Mouse (Mus musculus) v-Abl transformed pro-B cells (cell line): ENCODE results near the gene Cited2.

Experiments used
- in situ Hi-C, 2 experiments: fragments of 400-800 bp; cut with MboI; formaldehyde crosslinking; loops; one replicate each; pipeline ENCODE4 v1.15.1; 2025; ENCODE audit not compliant: unreplicated experiment in 2 of 2

The Cited2 gene

DNA sequence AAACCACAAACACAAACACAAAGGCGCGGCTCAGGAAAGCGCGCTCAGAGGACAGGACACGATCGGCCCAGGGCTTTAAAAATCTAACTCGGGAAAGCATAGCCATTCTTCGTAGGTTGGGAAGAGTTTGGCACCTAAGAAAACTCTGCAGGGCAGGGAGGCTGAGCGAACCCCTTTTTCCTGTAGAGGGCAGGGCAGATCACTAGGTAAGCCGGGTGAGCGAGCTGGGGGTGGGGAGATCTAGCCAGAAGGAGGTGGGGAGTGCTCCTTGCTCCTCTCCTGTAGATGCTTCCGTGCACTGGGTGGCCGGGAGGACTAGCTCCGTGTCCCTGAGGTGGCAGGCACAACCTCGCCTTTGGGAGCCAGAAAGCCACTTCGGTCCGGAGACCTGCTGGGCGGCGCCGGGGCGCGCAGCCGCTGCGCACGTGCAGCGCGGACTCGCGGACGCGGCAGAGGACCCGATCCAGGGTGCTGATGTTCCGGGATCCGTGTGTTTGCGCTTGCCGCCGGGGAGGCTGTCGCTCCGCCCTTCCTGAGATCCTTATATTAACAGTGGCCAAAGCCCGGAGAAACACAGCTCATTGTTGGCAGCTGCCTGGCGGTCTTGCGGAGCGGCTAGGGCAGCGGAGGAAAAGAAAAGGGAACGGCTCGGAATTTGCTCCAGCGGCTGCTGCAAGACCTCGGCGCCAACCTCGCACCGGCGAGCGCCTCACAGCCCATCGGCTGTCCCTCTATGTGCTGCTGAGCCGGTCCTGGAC, at the start of gene Cited2:
Gene Cited2 (plus strand): TSS at position 566 of the 758 bp plus-strand sequence.
- in situ Hi-C loops = loop anchor here (5.0 to 25.0 kb wide), 13 partner anchors 161 to 1478 kb away; no protein-coding TSS in a partner anchor

DNA sequence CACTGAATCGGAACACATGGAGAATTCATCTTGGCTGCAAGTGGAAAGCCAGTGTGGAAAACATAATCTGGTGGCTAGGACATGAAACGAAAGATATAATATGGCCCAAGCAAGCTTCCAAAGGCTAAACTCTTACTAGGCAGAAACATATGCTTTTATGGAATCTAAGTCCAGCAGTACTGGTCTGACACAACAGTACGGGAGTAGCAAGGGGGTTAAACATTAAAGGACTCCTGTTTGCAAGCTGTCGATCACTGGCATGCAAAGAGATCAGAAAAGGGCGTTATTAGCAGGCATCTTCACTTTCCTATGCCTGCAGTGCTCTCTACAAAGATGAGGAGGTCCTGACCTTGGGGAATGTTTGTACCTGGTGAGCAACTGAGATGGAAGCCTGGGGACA, 48.6 kb upstream of the Cited2 start:
- in situ Hi-C loops = no loop called here

- in situ Hi-C loops = no loop called here
Observed at GRCm38 (mm10) chr10:17674869-17675268, 48.1 kb upstream of the Cited2 start.

DNA sequence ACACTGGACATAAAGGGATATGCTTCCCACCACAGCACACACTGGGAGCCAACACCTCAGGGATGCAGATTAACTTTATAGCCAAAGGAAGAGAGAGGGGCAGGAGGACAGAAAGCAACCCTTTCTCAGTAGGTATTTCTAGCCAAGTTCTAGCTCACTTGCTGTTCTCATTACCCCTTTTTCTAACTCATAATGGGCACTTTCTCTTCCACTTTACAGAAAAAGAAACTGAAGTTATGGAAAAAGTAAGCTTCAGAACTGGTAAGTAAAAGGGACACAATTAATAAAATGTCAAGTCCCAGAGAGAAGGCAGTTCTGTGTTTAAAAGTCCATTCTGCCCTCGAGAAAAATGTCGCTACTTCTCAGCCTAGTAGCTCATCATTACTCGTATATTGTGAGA, 46.6 kb upstream of the Cited2 start:
- in situ Hi-C loops = no loop called here

DNA sequence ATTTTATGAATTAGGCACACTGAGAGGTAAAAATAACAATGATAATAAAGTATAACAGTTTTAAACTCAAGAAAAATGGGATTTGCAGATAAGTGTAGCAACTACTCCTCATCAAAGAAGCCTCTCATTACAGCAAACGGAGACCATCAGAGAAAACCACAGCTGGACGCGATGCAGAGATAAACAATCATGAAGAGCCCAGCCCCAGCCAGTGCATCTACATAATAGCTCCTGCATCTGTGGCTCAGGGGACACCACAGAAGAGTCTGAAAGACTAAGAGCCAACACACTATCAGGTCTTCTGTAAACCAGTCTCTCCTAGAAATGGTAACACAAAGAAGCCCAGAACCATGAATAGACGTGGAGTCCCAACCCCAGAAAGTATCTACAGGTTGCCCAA, 45.7 kb upstream of the Cited2 start:
- in situ Hi-C loops = no loop called here

DNA sequence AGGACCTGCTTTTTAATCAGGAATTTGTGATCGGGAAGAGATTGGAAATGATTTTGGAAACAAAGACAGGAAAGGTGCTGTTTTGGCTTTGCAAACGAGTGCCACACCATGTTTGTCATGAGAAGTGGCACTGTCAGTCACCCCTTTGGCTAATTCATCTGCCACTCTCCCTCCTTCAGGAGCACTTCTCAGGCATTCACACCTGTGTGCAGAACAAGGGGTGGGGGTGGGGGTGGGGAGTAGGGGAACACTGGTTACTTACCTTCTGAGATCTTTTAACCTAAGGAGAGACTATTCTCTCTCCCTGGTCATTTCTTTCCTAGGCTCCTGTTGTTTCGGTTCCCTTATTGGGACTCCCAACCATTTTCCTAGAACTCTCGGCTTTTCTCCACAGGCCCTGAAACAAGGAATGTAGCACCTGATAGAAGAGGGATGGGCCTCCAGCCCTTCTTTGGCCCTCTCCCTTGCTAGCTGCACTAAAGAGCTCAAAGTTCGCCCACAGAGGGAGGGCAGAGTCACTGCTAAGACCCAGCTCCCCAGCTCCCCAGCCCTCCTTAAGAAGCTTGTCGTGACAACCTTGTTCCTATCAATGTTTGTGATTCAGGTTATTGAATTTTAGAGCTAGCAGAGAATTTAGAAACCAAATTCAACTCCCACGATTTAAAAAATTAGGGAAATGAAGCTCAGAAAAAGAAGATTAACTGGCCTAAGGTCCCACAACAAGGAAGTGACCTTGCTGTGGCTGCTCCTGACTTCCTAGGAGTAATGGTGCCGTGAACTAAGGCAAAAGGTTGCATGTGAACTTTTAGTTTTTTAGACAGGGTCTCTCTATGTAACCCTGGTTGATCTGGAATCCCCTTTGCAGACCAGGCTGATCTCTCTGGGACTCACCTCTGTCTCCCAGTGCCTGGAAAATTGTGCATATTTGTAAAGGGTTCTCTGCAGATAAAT, 42.3 kb upstream of the Cited2 start:
- in situ Hi-C loops = no loop called here

DNA sequence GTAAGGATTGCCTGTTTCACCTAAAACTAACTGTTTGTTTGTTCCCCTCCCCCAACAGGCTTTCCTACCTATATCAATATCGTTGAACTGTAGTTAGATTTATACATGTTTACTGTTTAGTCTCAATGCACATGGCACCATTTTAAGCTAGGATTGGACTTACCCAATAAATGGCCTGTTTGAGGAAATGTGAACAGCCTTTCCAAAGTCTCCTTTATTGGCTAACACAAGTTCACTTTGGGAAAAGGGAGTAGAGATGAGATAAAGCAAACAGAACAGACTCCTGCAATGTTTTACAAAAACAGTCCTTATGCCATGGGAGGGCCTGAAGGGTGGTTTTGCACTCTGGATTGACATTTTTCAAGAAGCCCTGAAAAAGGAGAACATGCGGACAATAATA, 41.6 kb upstream of the Cited2 start:
- in situ Hi-C loops = no loop called here

DNA sequence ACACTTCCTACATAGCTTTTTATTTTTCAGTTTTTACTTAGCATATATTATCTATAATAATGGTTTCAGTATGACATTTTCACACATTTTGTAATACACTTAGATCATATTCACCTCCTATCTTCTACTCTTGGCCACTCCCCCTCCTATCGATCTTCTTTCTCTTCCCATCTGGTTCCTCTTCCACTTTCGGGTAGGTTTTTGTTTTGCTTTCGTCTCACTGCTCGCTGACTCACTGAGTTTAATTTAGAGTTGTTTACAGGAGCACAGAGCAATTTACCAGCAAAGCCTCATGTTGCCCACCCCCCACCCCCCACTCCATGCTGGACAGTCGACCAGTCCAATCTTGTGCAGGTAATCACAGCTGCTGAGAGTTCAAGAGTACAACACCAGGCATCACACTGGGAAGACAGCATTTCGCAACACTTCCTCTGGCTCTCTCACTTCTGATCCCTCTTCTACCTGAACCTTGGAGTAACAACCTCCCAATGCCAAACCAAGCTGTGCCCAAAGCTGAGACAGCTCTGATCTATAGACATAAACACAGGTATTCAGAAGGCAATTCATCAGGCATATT, 39.1 kb upstream of the Cited2 start:
- in situ Hi-C loops = no loop called here

DNA sequence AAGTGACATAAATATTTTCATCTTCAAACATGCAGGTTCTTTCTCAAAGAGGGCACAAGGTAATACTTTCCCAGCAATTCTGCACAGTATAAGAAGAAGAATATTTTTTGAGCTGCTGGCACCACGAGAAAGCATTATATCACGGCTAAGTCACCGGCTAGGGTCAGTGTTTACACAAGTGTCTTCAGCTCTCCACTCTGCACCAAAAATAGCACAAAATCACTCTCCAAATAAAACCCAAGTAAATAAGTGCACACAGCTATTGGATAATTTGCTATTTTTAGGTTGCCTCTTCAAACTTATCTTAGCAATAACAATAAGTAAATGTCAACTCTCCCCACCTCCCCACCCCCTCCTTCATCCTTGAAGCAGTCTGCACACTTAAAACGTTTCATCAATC, 33.2 kb upstream of the Cited2 start:
- in situ Hi-C loops = no loop called here

GRCm38 (mm10) chr10:17691709-17692108, 31.3 kb upstream of the Cited2 start:
- in situ Hi-C loops = no loop called here

GRCm38 (mm10) chr10:17695801-17696200, 27.2 kb upstream of the Cited2 start:
- in situ Hi-C loops = no loop called here

- in situ Hi-C loops = no loop called here
Observed at GRCm38 (mm10) chr10:17697376-17698265, 25.4 kb upstream of the Cited2 start.

GRCm38 (mm10) chr10:17705466-17705973, 17.5 kb upstream of the Cited2 start:
- in situ Hi-C loops = loop anchor here in 1 of 2 experiments (25.0 kb wide), 1 partner anchor 293 kb away; no protein-coding TSS in a partner anchor

DNA sequence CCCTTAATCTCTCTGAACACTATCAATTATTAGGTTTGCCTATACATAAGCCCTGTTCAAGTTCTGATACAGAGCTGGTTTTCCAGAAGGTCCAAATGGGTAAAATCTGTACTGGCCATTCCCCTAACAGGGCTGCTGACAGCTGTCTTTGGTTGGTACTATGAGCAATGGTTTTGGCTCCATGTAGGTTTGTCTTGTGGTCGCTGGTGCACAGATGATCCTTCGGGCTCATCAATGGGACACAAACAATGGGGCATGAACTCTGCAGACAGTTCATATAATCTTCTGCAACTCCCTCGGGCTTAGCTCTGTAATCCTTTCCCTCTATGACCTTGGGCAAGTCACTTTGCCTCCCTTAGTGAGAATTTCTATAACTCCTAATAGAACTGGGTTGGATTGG, 12.3 kb upstream of the Cited2 start:
- in situ Hi-C loops = loop anchor here in 1 of 2 experiments (25.0 kb wide), 1 partner anchor 298 kb away; no protein-coding TSS in a partner anchor

DNA sequence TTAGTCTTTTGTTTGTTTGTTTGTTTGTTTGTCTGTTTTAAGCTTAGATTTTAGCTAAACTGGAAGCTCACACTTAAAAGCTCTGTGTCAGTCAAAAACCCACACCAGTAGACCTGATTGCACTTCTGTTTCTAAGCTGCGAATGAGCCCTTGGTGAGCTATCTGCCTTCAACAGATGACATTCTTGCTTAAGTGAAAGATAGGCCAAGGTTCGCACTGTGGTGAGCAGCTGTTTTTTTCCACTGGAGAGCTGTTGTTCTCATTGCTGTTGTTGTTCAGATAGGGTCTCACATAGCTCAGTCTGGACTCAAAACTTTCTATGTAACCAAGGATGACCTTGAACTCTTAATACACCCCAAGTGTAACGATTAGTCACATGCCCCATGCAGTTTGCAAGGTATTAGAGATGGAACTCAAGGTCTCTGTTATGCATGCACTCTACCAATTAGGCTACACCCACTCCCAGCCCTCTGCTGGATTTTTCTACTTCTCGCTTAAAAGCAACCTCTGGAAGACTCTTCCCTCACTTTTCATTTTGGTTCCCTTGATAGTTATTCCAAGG, 3.9 kb upstream of the Cited2 start:
- in situ Hi-C loops = loop anchor here in 1 of 2 experiments (25.0 kb wide), 1 partner anchor 307 kb away; no protein-coding TSS in a partner anchor

- in situ Hi-C loops = loop anchor here (5.0 to 25.0 kb wide), 13 partner anchors 157 to 1475 kb away; no protein-coding TSS in a partner anchor
Observed at GRCm38 (mm10) chr10:17719646-17720045, 3.4 kb upstream of the Cited2 start.

DNA sequence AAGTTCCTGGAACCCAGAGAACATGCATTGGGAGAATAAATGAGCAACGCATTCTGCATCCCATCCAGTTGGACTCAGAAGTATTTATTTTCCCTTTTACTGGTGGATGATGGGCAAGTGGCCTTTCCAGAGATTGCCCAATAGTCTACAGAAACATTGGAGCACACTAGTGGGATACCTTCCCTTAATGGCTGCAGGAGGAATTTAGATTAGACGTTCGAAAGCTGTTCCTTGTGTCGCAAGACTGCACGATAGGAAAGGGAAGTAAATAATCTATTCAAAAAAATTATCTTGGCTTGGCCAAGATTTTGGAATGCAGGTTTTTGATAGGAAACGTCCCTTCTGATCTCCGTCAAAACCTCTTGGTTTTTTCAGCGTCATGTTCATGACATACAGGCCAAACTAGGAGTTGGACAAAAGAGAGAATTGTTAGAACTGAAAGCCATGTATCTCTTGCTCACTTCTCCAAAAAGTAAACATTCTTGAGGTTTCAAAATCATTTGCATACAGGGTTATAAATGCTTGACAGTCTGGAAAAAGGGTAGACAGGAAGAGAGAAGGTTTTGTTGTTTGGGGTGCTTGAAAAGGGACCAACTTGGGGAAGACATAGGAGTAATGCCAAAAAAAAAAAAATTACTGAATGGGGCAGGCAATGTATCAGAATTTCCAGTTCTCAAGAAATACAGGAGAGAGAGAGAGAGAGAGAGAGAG, 2.0 kb upstream of the Cited2 start:
- in situ Hi-C loops = loop anchor here (5.0 to 25.0 kb wide), 13 partner anchors 159 to 1476 kb away; no protein-coding TSS in a partner anchor

DNA sequence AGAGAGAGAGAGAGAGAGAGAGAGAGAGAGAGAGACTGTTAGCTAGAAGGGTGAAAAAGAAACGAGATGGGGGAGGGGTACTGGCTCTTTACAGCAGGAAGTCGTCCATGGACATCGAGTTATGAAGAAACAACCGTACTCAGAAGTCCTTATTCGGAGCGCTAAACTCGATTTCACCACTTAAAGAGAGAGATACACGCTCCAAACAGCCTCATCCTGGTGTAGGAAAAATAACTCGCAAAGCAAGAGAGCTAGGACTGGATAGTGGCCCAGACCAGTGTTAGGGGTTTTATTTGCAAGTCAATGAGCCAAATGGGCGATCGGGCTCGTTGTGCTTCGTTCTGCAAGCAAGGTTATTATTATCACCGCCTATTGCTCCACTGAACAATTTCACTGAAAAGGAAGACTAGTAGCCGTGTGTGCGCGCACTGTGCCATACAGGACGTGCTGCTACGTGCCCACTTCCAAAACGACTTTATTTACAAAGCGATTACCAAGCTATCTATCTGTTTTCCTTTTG, 1.4 kb upstream of the Cited2 start:
- in situ Hi-C loops = loop anchor here (5.0 to 25.0 kb wide), 13 partner anchors 159 to 1477 kb away; no protein-coding TSS in a partner anchor
